Mouse (Mus musculus) heart, postnatal 0 days (tissue): Measurements from ENCODE around the gene Ube2l3.

Experiments used
- CTCF ChIP-seq: IDR thresholded peaks from 2 replicates; pipeline ENCODE4 v1.5.1; 2016; ENCODE audit warnings: antibody characterized with exemption, control low read depth, low read depth
- EP300 ChIP-seq: IDR thresholded peaks from 2 replicates; pipeline ENCODE4 v1.6.1; 2016; ENCODE audit warnings: antibody characterized with exemption, low read depth

DNA sequence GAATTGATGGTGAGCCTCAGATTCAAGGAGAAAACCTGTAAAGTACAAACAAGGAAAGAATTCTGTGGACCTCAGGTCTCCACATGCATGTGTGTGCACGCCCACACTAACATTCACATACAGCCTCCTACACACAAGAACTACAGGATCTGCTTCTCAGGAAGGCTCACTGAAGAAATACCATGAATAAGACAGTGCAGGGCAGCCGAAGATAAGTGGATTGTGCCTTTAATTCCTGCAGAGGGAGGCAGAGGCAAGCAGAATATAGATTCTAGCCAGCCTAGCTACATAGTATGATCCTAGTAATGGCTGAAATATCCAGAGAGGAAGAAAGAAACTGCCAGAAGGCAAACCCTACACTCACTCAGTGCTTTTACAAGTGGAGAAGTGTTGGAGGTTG is 472 bp downstream of the Ube2l3 start:
- TF ChIP-seq CTCF: peak; percentile 55
- no peak for TF ChIP-seq EP300
